Mouse (Mus musculus) heart, adult 2 months (tissue): ENCODE measurements around the gene Pik3ip1.

ENCODE experiments used
- CTCF ChIP-seq: fragments of 200-600 bp; IDR thresholded peaks from 2 replicates; pipeline ENCODE4 v1.8.1; 2022; ENCODE audit warnings: antibody characterized with exemption, mild to moderate bottlenecking, moderate library complexity
- EP300 ChIP-seq: fragments of 200-500 bp; IDR thresholded peaks from 2 replicates; pipeline ENCODE4 v1.6.1; 2011; ENCODE audit warnings: low read depth, low read length, control low read depth; ENCODE audit not compliant: insufficient read depth

DNA sequence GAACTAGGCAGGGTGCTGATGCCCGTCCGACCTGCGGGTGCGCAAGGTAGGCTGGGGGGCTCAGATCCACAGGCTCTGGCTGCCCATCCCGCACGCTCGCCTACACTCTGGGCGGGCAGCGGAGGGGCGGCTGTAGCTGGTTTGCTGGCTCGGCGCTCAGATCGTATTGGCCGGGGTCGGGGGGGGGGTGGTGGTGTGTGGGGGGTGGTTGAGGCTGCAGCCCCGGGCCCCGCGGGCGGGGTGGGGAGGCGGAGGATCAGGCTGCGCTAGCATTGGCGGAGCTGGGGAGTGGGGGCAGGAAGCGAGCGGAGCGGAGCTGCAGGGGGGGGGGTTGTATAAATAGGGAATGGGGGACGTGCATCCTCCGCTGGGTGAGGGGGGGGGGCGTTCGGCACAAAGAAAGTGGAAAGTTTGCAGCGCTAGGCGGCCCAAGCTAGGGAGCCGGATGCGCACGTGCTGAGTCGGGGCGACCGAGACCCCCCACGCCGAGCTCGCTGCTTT is 40.8 kb upstream of the Pik3ip1 start:
- TF ChIP-seq CTCF (no peak), EP300 (no peak)
